Mouse (Mus musculus): ENCODE results near the gene Gpr158. TPM values are rescaled to one million over a fixed set of nuclear protein-coding genes. Genes with fewer than 3 reads are reported as not detected.

Gpr158 gene
- not detected in 2 replicates for polyA plus RNA-seq (2011; ENCODE audit: insufficient read length, low read depth, missing spikeins)

GRCm38 (mm10) chr2:21367345-21368111 is at the start of gene Gpr158:
Gpr158 (plus strand) TSS chr2:21367542.
- TF ChIP-seq CTCF (IDR thresholded peaks at IDR 0.05; ENCODE audit: borderline replicate concordance, insufficient read depth, low read length) (no peak), POLR2A (IDR thresholded peaks at IDR 0.05; ENCODE audit: low read depth, low read length) (no peak)
- Histone ChIP-seq H3K27ac (ENCODE audit: insufficient read depth, low read length) (no peak within 1 kb of the TSS), H3K4me1 (ENCODE audit: control insufficient read depth, insufficient read depth, low read length) (no peaks in the 10 kb centered on the region), H3K4me3 (ENCODE audit: insufficient read depth, low read length) (peak within 1 kb of the TSS; percentile 25; the same call in 1 of the 2 replicates)

- Histone ChIP-seq H3K4me1 (ENCODE audit: control insufficient read depth, insufficient read depth, low read length) (no peaks in the 10 kb centered on the region), H3K27ac (ENCODE audit: insufficient read depth, low read length) (no peak overlapping the region), H3K4me3 (ENCODE audit: insufficient read depth, low read length) (no peak overlapping the region)
- TF ChIP-seq POLR2A (IDR thresholded peaks at IDR 0.05; ENCODE audit: low read depth, low read length) (no peak), CTCF (IDR thresholded peaks at IDR 0.05; ENCODE audit: borderline replicate concordance, insufficient read depth, low read length) (no peak)
Observed at GRCm38 (mm10) chr2:21343821-21344220, 23.5 kb upstream of the Gpr158 start.

GRCm38 (mm10) chr2:21368351-21369170 is 1.2 kb downstream of the Gpr158 start:
- no peak overlapping the region for H3K27ac ChIP-seq (ENCODE audit: insufficient read depth, low read length)
- no peak for TF ChIP-seq CTCF (IDR thresholded peaks at IDR 0.05; ENCODE audit: borderline replicate concordance, insufficient read depth, low read length)
- no peak for TF ChIP-seq POLR2A (IDR thresholded peaks at IDR 0.05; ENCODE audit: low read depth, low read length)
- no peak overlapping the region for H3K4me3 ChIP-seq (ENCODE audit: insufficient read depth, low read length)
- H3K4me1 ChIP-seq (ENCODE audit: control insufficient read depth, insufficient read depth, low read length), result no peaks in the 10 kb centered on the region

- no peaks in the 10 kb centered on the region for H3K4me1 ChIP-seq (ENCODE audit: control insufficient read depth, insufficient read depth, low read length)
- TF ChIP-seq POLR2A (IDR thresholded peaks at IDR 0.05; ENCODE audit: low read depth, low read length) (no peak), CTCF (IDR thresholded peaks at IDR 0.05; ENCODE audit: borderline replicate concordance, insufficient read depth, low read length) (no peak)
- H3K27ac ChIP-seq (ENCODE audit: insufficient read depth, low read length), result no peak overlapping the region
- no peak overlapping the region for H3K4me3 ChIP-seq (ENCODE audit: insufficient read depth, low read length)
Observed at GRCm38 (mm10) chr2:21369171-21369485, 1.8 kb downstream of the Gpr158 start.

- H3K4me3 ChIP-seq (ENCODE audit: insufficient read depth, low read length), result no peak overlapping the region
- H3K27ac ChIP-seq (ENCODE audit: insufficient read depth, low read length), result no peak overlapping the region
- no peak for TF ChIP-seq POLR2A (IDR thresholded peaks at IDR 0.05; ENCODE audit: low read depth, low read length)
- no peak for TF ChIP-seq CTCF (IDR thresholded peaks at IDR 0.05; ENCODE audit: borderline replicate concordance, insufficient read depth, low read length)
- H3K4me1 ChIP-seq (ENCODE audit: control insufficient read depth, insufficient read depth, low read length), result no peaks in the 10 kb centered on the region
Observed at GRCm38 (mm10) chr2:21369556-21369955, 2.2 kb downstream of the Gpr158 start.

- TF ChIP-seq CTCF (IDR thresholded peaks at IDR 0.05; ENCODE audit: borderline replicate concordance, insufficient read depth, low read length), result no peak
- TF ChIP-seq POLR2A (IDR thresholded peaks at IDR 0.05; ENCODE audit: low read depth, low read length), result no peak
- H3K27ac ChIP-seq (ENCODE audit: insufficient read depth, low read length), result no peak overlapping the region
- H3K4me1 ChIP-seq (ENCODE audit: control insufficient read depth, insufficient read depth, low read length), result no peaks in the 10 kb centered on the region
- H3K4me3 ChIP-seq (ENCODE audit: insufficient read depth, low read length), result no peak overlapping the region
Observed at GRCm38 (mm10) chr2:21379516-21379915, 12.2 kb downstream of the Gpr158 start.

GRCm38 (mm10) chr2:21392727-21393126 is 25.4 kb downstream of the Gpr158 start:
- TF ChIP-seq POLR2A (IDR thresholded peaks at IDR 0.05; ENCODE audit: low read depth, low read length), result no peak
- no peak for TF ChIP-seq CTCF (IDR thresholded peaks at IDR 0.05; ENCODE audit: borderline replicate concordance, insufficient read depth, low read length)
- no peaks in the 10 kb centered on the region for H3K4me1 ChIP-seq (ENCODE audit: control insufficient read depth, insufficient read depth, low read length)
- no peak overlapping the region for H3K4me3 ChIP-seq (ENCODE audit: insufficient read depth, low read length)

GRCm38 (mm10) chr2:21397347-21397746 is 30.0 kb downstream of the Gpr158 start:
- H3K27ac ChIP-seq (ENCODE audit: insufficient read depth, low read length), result no peak overlapping the region
- H3K4me3 ChIP-seq (ENCODE audit: insufficient read depth, low read length), result no peak overlapping the region
- H3K4me1 ChIP-seq (ENCODE audit: control insufficient read depth, insufficient read depth, low read length), result no peaks in the 10 kb centered on the region
- TF ChIP-seq CTCF (IDR thresholded peaks at IDR 0.05; ENCODE audit: borderline replicate concordance, insufficient read depth, low read length) (no peak), POLR2A (IDR thresholded peaks at IDR 0.05; ENCODE audit: low read depth, low read length) (no peak)

More at GRCm38 (mm10) chr2:21392727-21393126, 25.4 kb downstream of the Gpr158 start:
- H3K27ac ChIP-seq (ENCODE audit: insufficient read depth, low read length), result no peak overlapping the region

- no peak overlapping the region for H3K27ac ChIP-seq (ENCODE audit: insufficient read depth, low read length)
- no peaks in the 10 kb centered on the region for H3K4me1 ChIP-seq (ENCODE audit: control insufficient read depth, insufficient read depth, low read length)
- TF ChIP-seq POLR2A (IDR thresholded peaks at IDR 0.05; ENCODE audit: low read depth, low read length) (no peak), CTCF (IDR thresholded peaks at IDR 0.05; ENCODE audit: borderline replicate concordance, insufficient read depth, low read length) (no peak)
- no peak overlapping the region for H3K4me3 ChIP-seq (ENCODE audit: insufficient read depth, low read length)
Observed at GRCm38 (mm10) chr2:21399657-21400056, 32.3 kb downstream of the Gpr158 start.

- H3K4me3 ChIP-seq (ENCODE audit: insufficient read depth, low read length), result no peak overlapping the region
- H3K27ac ChIP-seq (ENCODE audit: insufficient read depth, low read length), result no peak overlapping the region
- no peaks in the 10 kb centered on the region for H3K4me1 ChIP-seq (ENCODE audit: control insufficient read depth, insufficient read depth, low read length)
- TF ChIP-seq POLR2A (IDR thresholded peaks at IDR 0.05; ENCODE audit: low read depth, low read length) (no peak), CTCF (IDR thresholded peaks at IDR 0.05; ENCODE audit: borderline replicate concordance, insufficient read depth, low read length) (no peak)
Observed at GRCm38 (mm10) chr2:21405617-21406016, 38.3 kb downstream of the Gpr158 start.

All from embryonic fibroblast, embryonic 13.5 days (primary cell).